Mouse (Mus musculus) midbrain, embryonic 13.5 days (tissue): Measurements from ENCODE around the gene Zfp61. TPM values are rescaled to one million over a fixed set of nuclear protein-coding genes. Genes with fewer than 3 reads are reported as not detected.

Experiments
- ATAC-seq: fragments of 200-750 bp; cut with Nextera tagmentation; 2 replicates; pipeline ENCODE4 v1.8.0; 2017; ENCODE audit warnings: mild to moderate bottlenecking, moderate TSS enrichment, moderate library complexity
- H3K27ac ChIP-seq: fragments of 300-500 bp; sonication (generic); 2 replicates; pipeline ENCODE4 v1.5.1; 2015; ENCODE audit warnings: inconsistent platforms, mild to moderate bottlenecking, moderate library complexity
- H3K27me3 ChIP-seq: fragments of 300-500 bp; sonication (generic); 2 replicates; pipeline ENCODE4 v1.6.1; 2015; ENCODE audit warnings: mild to moderate bottlenecking, inconsistent platforms
- H3K36me3 ChIP-seq: fragments of 300-500 bp; sonication (generic); 2 replicates; pipeline ENCODE4 v1.6.1; 2015; ENCODE audit warnings: mild to moderate bottlenecking, inconsistent platforms
- H3K4me1 ChIP-seq: fragments of 300-500 bp; sonication (generic); replicated peaks from 2 replicates; pipeline ENCODE4 v1.6.1; 2015; ENCODE audit warnings: inconsistent platforms
- H3K4me2 ChIP-seq: fragments of 300-500 bp; sonication (generic); replicated peaks from 2 replicates; pipeline ENCODE4 v1.6.1; 2015; ENCODE audit warnings: moderate library complexity, mild to moderate bottlenecking, inconsistent platforms
- H3K4me3 ChIP-seq: fragments of 300-500 bp; sonication (generic); replicated peaks from 2 replicates; pipeline ENCODE4 v1.5.1; 2015; ENCODE audit warnings: mild to moderate bottlenecking, inconsistent platforms
- H3K9ac ChIP-seq: fragments of 300-500 bp; sonication (generic); replicated peaks from 2 replicates; pipeline ENCODE4 v1.6.1; 2015; ENCODE audit warnings: mild to moderate bottlenecking, inconsistent platforms
- H3K9me3 ChIP-seq: fragments of 300-500 bp; sonication (generic); 2 replicates; pipeline ENCODE4 v1.6.1; 2016; ENCODE audit warnings: mild to moderate bottlenecking, inconsistent platforms
- WGBS: fragments of 180-500 bp; shearing (Covaris S2); methylation state at CpG from one replicate; pipeline ENCODE4 v1.1.7; 2015; 5-methylcytosine and 5-hydroxymethylcytosine counted together
- polyA plus RNA-seq: library from polyadenylated mRNA; unstranded; fragments of >200 nt; fragmentation: Nextera tagmentation; extraction: Ambion mirVana; gene quantifications from 2 replicates; pipeline ENCODE4 v1.2.1, GENCODE M21; 2015

Zfp61 gene
- polyA plus RNA-seq, 1 experiment from 2014 or later, result 49.4 TPM

GRCm38 (mm10) chr7:24270288-24270672 lies 30.8 kb downstream of the Zfp61 start, which contains the start of gene Zfp93:
Zfp93 (plus strand) TSS chr7:24270420.
- H3K9ac ChIP-seq, result peak within 1 kb of the TSS; percentile 79
- peak within 1 kb of the TSS; percentile 80 for H3K27ac ChIP-seq
- H3K4me1 ChIP-seq, result peaks cover 20% of the 10 kb centered on the region
- peak within 1 kb of the TSS; percentile 72 for H3K4me2 ChIP-seq
- H3K36me3 ChIP-seq, result peaks cover 27% of the 10 kb centered on the region
- H3K27me3 ChIP-seq, result no peaks in the 10 kb centered on the region
- ATAC-seq, result peak; percentile 95
- H3K4me3 ChIP-seq, result peak within 1 kb of the TSS; percentile 60
- H3K9me3 ChIP-seq, result no peaks in the 10 kb centered on the region
- WGBS, result 0% methylated on average over 12 of the region's 12 CpGs

GRCm38 (mm10) chr7:24269667-24270287 lies 31.3 kb downstream of the Zfp61 start:
- WGBS, result 40% methylated on average over 7 of the region's 7 CpGs
- peaks cover 22% of the 10 kb centered on the region for H3K36me3 ChIP-seq
- H3K4me3 ChIP-seq, result peak overlapping the region; percentile 60
- peak overlapping the region; percentile 72 for H3K4me2 ChIP-seq
- H3K4me1 ChIP-seq, result peaks cover 20% of the 10 kb centered on the region
- no peaks in the 10 kb centered on the region for H3K27me3 ChIP-seq
- peak overlapping the region; percentile 79 for H3K9ac ChIP-seq
- peak; percentile 74 for ATAC-seq
- H3K9me3 ChIP-seq, result no peaks in the 10 kb centered on the region
- no peak overlapping the region for H3K27ac ChIP-seq

- Histone ChIP-seq H3K36me3 (peaks cover 17% of the 10 kb centered on the region), H3K27ac (no peak overlapping the region), H3K4me1 (peaks cover 20% of the 10 kb centered on the region), H3K27me3 (no peaks in the 10 kb centered on the region), H3K9me3 (no peaks in the 10 kb centered on the region), H3K9ac (no peak overlapping the region), H3K4me3 (peak overlapping the region; percentile 60; the same call in 1 of the 2 replicates), H3K4me2 (peak overlapping the region; percentile 72; the same call in 1 of the 2 replicates)
- 76% methylated on average over 3 of the region's 3 CpGs for WGBS
- 0 out of 2 replicates have a peak, but pooled peaks have one; percentile 9 for ATAC-seq
Observed at GRCm38 (mm10) chr7:24269256-24269655, 31.8 kb downstream of the Zfp61 start.

- Histone ChIP-seq H3K4me2 (no peak overlapping the region), H3K4me3 (no peak overlapping the region), H3K9me3 (no peaks in the 10 kb centered on the region), H3K27me3 (no peaks in the 10 kb centered on the region), H3K9ac (no peak overlapping the region), H3K27ac (no peak overlapping the region), H3K4me1 (peaks cover 20% of the 10 kb centered on the region), H3K36me3 (peaks cover 9% of the 10 kb centered on the region)
- 67% methylated on average over 24 of the region's 24 CpGs for WGBS
- ATAC-seq, result no peak
Observed at GRCm38 (mm10) chr7:24268176-24269155, 32.6 kb downstream of the Zfp61 start.

- 91% methylated on average over 4 of the region's 4 CpGs for WGBS
- Histone ChIP-seq H3K4me2 (no peak overlapping the region), H3K36me3 (peaks cover 30% of the 10 kb centered on the region), H3K4me1 (peaks cover 18% of the 10 kb centered on the region), H3K4me3 (no peak overlapping the region), H3K27ac (no peak overlapping the region), H3K27me3 (no peaks in the 10 kb centered on the region), H3K9ac (no peak overlapping the region), H3K9me3 (no peaks in the 10 kb centered on the region)
- no peak for ATAC-seq
Observed at GRCm38 (mm10) chr7:24260000-24260312, 41.1 kb downstream of the Zfp61 start.

GRCm38 (mm10) chr7:24259306-24259999 lies 41.6 kb downstream of the Zfp61 start:
- Histone ChIP-seq H3K9ac (no peak overlapping the region), H3K4me1 (peaks cover 20% of the 10 kb centered on the region), H3K27ac (no peak overlapping the region), H3K27me3 (no peaks in the 10 kb centered on the region), H3K9me3 (no peaks in the 10 kb centered on the region), H3K4me2 (no peak overlapping the region), H3K36me3 (peaks cover 30% of the 10 kb centered on the region), H3K4me3 (no peak overlapping the region)
- no peak for ATAC-seq
- 91% methylated on average over 13 of the region's 13 CpGs for WGBS

- H3K27ac ChIP-seq, result peak within 1 kb of the TSS; percentile 7; the same call in 1 of the 2 replicates
- H3K36me3 ChIP-seq, result peaks cover 6% of the 10 kb centered on the region; the same call in 1 of the 2 replicates
- no peaks in the 10 kb centered on the region for H3K9me3 ChIP-seq
- peaks cover 25% of the 10 kb centered on the region for H3K4me1 ChIP-seq
- 19% methylated on average over 21 of the region's 21 CpGs for WGBS
- H3K9ac ChIP-seq, result peak within 1 kb of the TSS; percentile 58
- peak within 1 kb of the TSS; percentile 56 for H3K4me2 ChIP-seq
- peak; percentile 94 for ATAC-seq
- no peaks in the 10 kb centered on the region for H3K27me3 ChIP-seq
- peak within 1 kb of the TSS; percentile 49 for H3K4me3 ChIP-seq
Observed at GRCm38 (mm10) chr7:24254633-24255474, 46.2 kb downstream of the Zfp61 start, which contains the start of gene Zfp108. Zfp108 (plus strand) TSS chr7:24254794.

- WGBS, result 61% methylated on average over 9 of the region's 9 CpGs
- Histone ChIP-seq H3K9me3 (no peaks in the 10 kb centered on the region), H3K4me3 (peak overlapping the region; percentile 49), H3K4me2 (peak overlapping the region; percentile 56), H3K4me1 (peaks cover 25% of the 10 kb centered on the region), H3K36me3 (no peaks in the 10 kb centered on the region), H3K27ac (no peak overlapping the region), H3K27me3 (no peaks in the 10 kb centered on the region), H3K9ac (peak overlapping the region; percentile 20; the same call in 1 of the 2 replicates)
- ATAC-seq, result peak; percentile 75
Observed at GRCm38 (mm10) chr7:24253779-24254615, 47.0 kb downstream of the Zfp61 start.
